Mouse (Mus musculus) E14TG2a.4 (cell line): ENCODE measurements around the gene Homer1.

Experiments
- H3K27me3 ChIP-seq: 2 replicates; pipeline ENCODE4 v1.6.1; 2014; ENCODE audit warnings: low read length, control low read depth; ENCODE audit not compliant: insufficient read depth
- H3K36me3 ChIP-seq: 2 replicates; pipeline ENCODE4 v1.6.1; 2014; ENCODE audit warnings: low read length, control low read depth; ENCODE audit not compliant: insufficient read depth
- H3K4me1 ChIP-seq: replicated peaks from 2 replicates; pipeline ENCODE4 v1.6.1; 2014; ENCODE audit warnings: low read depth, low read length, control low read depth
- H3K4me3 ChIP-seq: replicated peaks from 2 replicates; pipeline ENCODE4 v1.5.1; 2014; ENCODE audit warnings: mild to moderate bottlenecking, low read length
- H3K9me3 ChIP-seq: 2 replicates; pipeline ENCODE4 v1.6.1; 2014; ENCODE audit warnings: low read length, control low read depth
- CTCF ChIP-seq: conservative IDR thresholded peaks from 2 replicates; pipeline ENCODE4 v1.5.1; 2014; ENCODE audit warnings: low read length
- NANOG ChIP-seq: IDR thresholded peaks from 2 replicates; pipeline ENCODE4 v1.6.1; 2014; ENCODE audit warnings: borderline replicate concordance, low read length, mixed read lengths
- POU5F1 ChIP-seq: IDR thresholded peaks from 2 replicates; pipeline ENCODE4 v1.6.1; 2014; ENCODE audit warnings: low read length, borderline replicate concordance

Homer1 gene

GRCm38 (mm10) chr13:93388594-93389241 lies 89.3 kb downstream of the Homer1 start:
- Histone ChIP-seq H3K4me1 (peaks cover 21% of the 10 kb centered on the region), H3K36me3 (no peaks in the 10 kb centered on the region), H3K27me3 (no peaks in the 10 kb centered on the region), H3K4me3 (no peak overlapping the region), H3K9me3 (no peaks in the 10 kb centered on the region)
- TF ChIP-seq CTCF: no peak

GRCm38 (mm10) chr13:93389242-93389625 lies 89.8 kb downstream of the Homer1 start:
- Histone ChIP-seq H3K9me3 (no peaks in the 10 kb centered on the region), H3K27me3 (no peaks in the 10 kb centered on the region), H3K36me3 (no peaks in the 10 kb centered on the region), H3K4me1 (peaks cover 21% of the 10 kb centered on the region), H3K4me3 (no peak overlapping the region)
- TF ChIP-seq CTCF (no peak), POU5F1 (no peak), NANOG (peak; percentile 43; the same call in 1 of the 2 replicates)

GRCm38 (mm10) chr13:93399710-93400216 lies 100.3 kb downstream of the Homer1 start:
- Histone ChIP-seq H3K4me3 (no peak overlapping the region), H3K9me3 (no peaks in the 10 kb centered on the region), H3K4me1 (no peaks in the 10 kb centered on the region), H3K27me3 (no peaks in the 10 kb centered on the region), H3K36me3 (0 out of 2 replicates have a peak, but pooled peaks cover 7% of the 10 kb centered on the region)
- TF ChIP-seq CTCF: no peak
- no peak for TF ChIP-seq NANOG
- no peak for TF ChIP-seq POU5F1

GRCm38 (mm10) chr13:93401947-93402346 lies 102.5 kb downstream of the Homer1 start:
- Histone ChIP-seq H3K27me3 (no peaks in the 10 kb centered on the region), H3K4me3 (no peak overlapping the region), H3K4me1 (no peaks in the 10 kb centered on the region), H3K9me3 (no peaks in the 10 kb centered on the region), H3K36me3 (0 out of 2 replicates have a peak, but pooled peaks cover 7% of the 10 kb centered on the region)
- TF ChIP-seq CTCF (no peak), POU5F1 (no peak), NANOG (no peak)

- H3K4me3 ChIP-seq: no peak overlapping the region
- H3K36me3 ChIP-seq: no peaks in the 10 kb centered on the region
- no peak for TF ChIP-seq NANOG
- TF ChIP-seq CTCF: no peak
- no peak for TF ChIP-seq POU5F1
These were observed 107.4 kb downstream of the Homer1 start for GRCm38 (mm10) chr13:93406855-93407254.

GRCm38 (mm10) chr13:93410343-93410742 lies 110.9 kb downstream of the Homer1 start:
- Histone ChIP-seq H3K9me3 (no peaks in the 10 kb centered on the region), H3K27me3 (no peaks in the 10 kb centered on the region), H3K36me3 (no peaks in the 10 kb centered on the region), H3K4me3 (no peak overlapping the region), H3K4me1 (no peaks in the 10 kb centered on the region)
- no peak for TF ChIP-seq CTCF
- TF ChIP-seq NANOG: no peak
- no peak for TF ChIP-seq POU5F1

More at GRCm38 (mm10) chr13:93406855-93407254, 107.4 kb downstream of the Homer1 start:
- Histone ChIP-seq H3K9me3 (no peaks in the 10 kb centered on the region), H3K4me1 (no peaks in the 10 kb centered on the region), H3K27me3 (no peaks in the 10 kb centered on the region)

- Histone ChIP-seq H3K36me3 (no peaks in the 10 kb centered on the region), H3K9me3 (no peaks in the 10 kb centered on the region), H3K4me1 (0 out of 2 replicates have a peak, but pooled peaks cover 4% of the 10 kb centered on the region), H3K4me3 (no peak overlapping the region), H3K27me3 (no peaks in the 10 kb centered on the region)
- TF ChIP-seq CTCF (no peak), POU5F1 (no peak), NANOG (no peak)
These were observed 115.6 kb downstream of the Homer1 start for GRCm38 (mm10) chr13:93415055-93415454.

- no peaks in the 10 kb centered on the region for H3K27me3 ChIP-seq
- H3K4me1 ChIP-seq: 0 out of 2 replicates have a peak, but pooled peaks cover 4% of the 10 kb centered on the region
- no peak overlapping the region for H3K4me3 ChIP-seq
- TF ChIP-seq POU5F1 (no peak), CTCF (no peak), NANOG (no peak)
- H3K9me3 ChIP-seq: peaks cover 11% of the 10 kb centered on the region
- 0 out of 2 replicates have a peak, but pooled peaks cover 3% of the 10 kb centered on the region for H3K36me3 ChIP-seq
These were observed 118.9 kb downstream of the Homer1 start for GRCm38 (mm10) chr13:93418292-93418691.
